Mouse (Mus musculus): Measurements from ENCODE around the gene Nek6.

- TF ChIP-seq CTCF (IDR thresholded peaks at IDR 0.05; ENCODE audit: insufficient read depth, low read length) (no peak), POLR2A (IDR thresholded peaks at IDR 0.05; ENCODE audit: borderline replicate concordance, extremely low read depth, low read depth, low read length) (no peak)
These were observed 118.0 kb downstream of the Nek6 start for GRCm38 (mm10) chr2:38629451-38629850.
